Mouse (Mus musculus) heart, postnatal 14 days (tissue): ENCODE measurements around the gene Eif3j1. TPM values are rescaled to one million over a fixed set of nuclear protein-coding genes. Genes with fewer than 3 reads are reported as not detected.
"Not testable (repeated sequence)": the region's sequence is repeated elsewhere in the genome, so short reads cannot be mapped to it uniquely, and the experiment has no call there.

Source experiments
- DNase-seq, 2 experiments: peaks; one replicate each; pipeline ENCODE4 v3.0.0; 2021 to 2022
- intact Hi-C: fragments of 180-260 bp; cut with DNase I; formaldehyde crosslinking; loops from one replicate; pipeline ENCODE4 v1.15.1; 2025
- microRNA-seq, 2 experiments: library from miRNA; unstranded; fragments of <30 nt; microRNA quantifications; one replicate each; pipeline ENCODE4 v1.2.0; 2021 to 2022
- total RNA-seq, 2 experiments: library from RNA; stranded (reverse); gene quantifications; 2 replicates each; pipeline ENCODE4 v1.2.3; 2021

Eif3j1 gene
- total RNA-seq, 2 experiments from 2014 or later = 19.3 to 20.3 TPM

- intact Hi-C loops = no loop called here
- DNase-seq = peak; percentile 21 to 64
These were observed 58.1 kb downstream of the Eif3j1 start for GRCm38 (mm10) chr2:122086446-122086845.

- DNase-seq = no peak
- intact Hi-C loops = no loop called here
These were observed 65.5 kb downstream of the Eif3j1 start for GRCm38 (mm10) chr2:122093844-122094243.

- DNase-seq, intact Hi-C loops: not testable (repeated sequence)
These were observed 69.3 kb downstream of the Eif3j1 start for GRCm38 (mm10) chr2:122097686-122098085.

GRCm38 (mm10) chr2:122102070-122102469, 73.7 kb downstream of the Eif3j1 start:
- peak in 1 of 2 experiments; percentile 27 for DNase-seq
- intact Hi-C loops = no loop called here

Small RNA genes lying within 50 kb of the gene (microRNA-seq; reads per million reads assigned to microRNA genes)
- gene Gm47314 = 0 to 0.48 reads per million in 2 experiments

Other genes starting within 250 kb of the Eif3j1 start
- 100 to 1,000 TPM; 202 to 231 TPM for gene Frmd5, start 221.5 kb upstream of the Eif3j1 start, total RNA-seq
- 10 to 100 TPM; 12.7 to 13.7 TPM for gene Casc4, start 161.6 kb upstream of the Eif3j1 start, total RNA-seq
- 10 to 100 TPM; 19.4 to 22.3 TPM for gene Ctdspl2, start 72.5 kb upstream of the Eif3j1 start, total RNA-seq
- under 1 TPM in 1 of 2 experiments, not detected in 1; 0.10 TPM for gene Mageb3, start 72.5 kb upstream of the Eif3j1 start, total RNA-seq
- 10 to 100 TPM in 1 of 2 experiments, 1 to 10 TPM in 1; 9.8 to 11.4 TPM for gene Spg11, start 89.8 kb downstream of the Eif3j1 start, total RNA-seq
- 100 to 1,000 TPM; 116 to 127 TPM for gene B2m, start 119.1 kb downstream of the Eif3j1 start, total RNA-seq
- not detected for gene Trim69, start 132.2 kb downstream of the Eif3j1 start, total RNA-seq
- not detected for gene Patl2, start 157.6 kb downstream of the Eif3j1 start, total RNA-seq
- not detected for gene Terb2, start 157.7 kb downstream of the Eif3j1 start, total RNA-seq
- 10 to 100 TPM; 83.7 to 90.0 TPM for gene Sord, start 206.2 kb downstream of the Eif3j1 start, total RNA-seq